Mouse (Mus musculus): Measurements from ENCODE around the gene Rel.

Gene Rel

GRCm38 (mm10) chr11:23699414-23700095 is 71.2 kb downstream of the Rel start:
- in situ Hi-C loops (cut with MboI; ENCODE audit: low pct_unique_long_range_greater_than_20kb in 1 of 2, low sequenced_read_pairs in 2 of 2, unreplicated experiment in 1 of 2): loop anchor here in 1 of 2 experiments (25.0 kb wide), 1 partner anchor 263 kb away; no protein-coding TSS in a partner anchor

GRCm38 (mm10) chr11:23698526-23698925 is 72.2 kb downstream of the Rel start:
- in situ Hi-C loops (cut with MboI; ENCODE audit: low pct_unique_long_range_greater_than_20kb in 1 of 2, low sequenced_read_pairs in 2 of 2, unreplicated experiment in 1 of 2): loop anchor here in 1 of 2 experiments (25.0 kb wide), 1 partner anchor 264 kb away; no protein-coding TSS in a partner anchor

- in situ Hi-C loops (cut with MboI; ENCODE audit: low pct_unique_long_range_greater_than_20kb in 1 of 2, low sequenced_read_pairs in 2 of 2, unreplicated experiment in 1 of 2): loop anchor here in 1 of 2 experiments (25.0 kb wide), 1 partner anchor 266 kb away; no protein-coding TSS in a partner anchor
Observed at GRCm38 (mm10) chr11:23695847-23696246, 74.9 kb downstream of the Rel start.

GRCm38 (mm10) chr11:23693286-23693685 is 77.5 kb downstream of the Rel start:
- in situ Hi-C loops (cut with MboI; ENCODE audit: low pct_unique_long_range_greater_than_20kb in 1 of 2, low sequenced_read_pairs in 2 of 2, unreplicated experiment in 1 of 2): loop anchor here in 1 of 2 experiments (25.0 kb wide), 1 partner anchor 269 kb away; no protein-coding TSS in a partner anchor

- in situ Hi-C loops (cut with MboI; ENCODE audit: low pct_unique_long_range_greater_than_20kb in 1 of 2, low sequenced_read_pairs in 2 of 2, unreplicated experiment in 1 of 2): loop anchor here in 1 of 2 experiments (25.0 kb wide), 1 partner anchor 274 kb away; no protein-coding TSS in a partner anchor
Observed at GRCm38 (mm10) chr11:23688060-23688459, 82.7 kb downstream of the Rel start.

Data from mouse embryonic stem cell (cell line).